Mouse (Mus musculus): Measurements from ENCODE around the gene Dleu7.

The Dleu7 gene

GRCm38 (mm10) chr14:62292488-62293339 is at the start of gene Dleu7, which contains the start of gene Rnaseh2b:
Gene Dleu7 (minus strand): TSS chr14:62293047.
Gene Rnaseh2b (plus strand): TSS chr14:62292589.
- no peak for DNase-seq (ENCODE audit: low spot score)

GRCm38 (mm10) chr14:62341887-62342642 is 49.2 kb upstream of the Dleu7 start:
- no peak for DNase-seq (ENCODE audit: low spot score)

GRCm38 (mm10) chr14:62339196-62339595 is 46.3 kb upstream of the Dleu7 start:
- no peak for DNase-seq (ENCODE audit: low spot score)

DNA sequence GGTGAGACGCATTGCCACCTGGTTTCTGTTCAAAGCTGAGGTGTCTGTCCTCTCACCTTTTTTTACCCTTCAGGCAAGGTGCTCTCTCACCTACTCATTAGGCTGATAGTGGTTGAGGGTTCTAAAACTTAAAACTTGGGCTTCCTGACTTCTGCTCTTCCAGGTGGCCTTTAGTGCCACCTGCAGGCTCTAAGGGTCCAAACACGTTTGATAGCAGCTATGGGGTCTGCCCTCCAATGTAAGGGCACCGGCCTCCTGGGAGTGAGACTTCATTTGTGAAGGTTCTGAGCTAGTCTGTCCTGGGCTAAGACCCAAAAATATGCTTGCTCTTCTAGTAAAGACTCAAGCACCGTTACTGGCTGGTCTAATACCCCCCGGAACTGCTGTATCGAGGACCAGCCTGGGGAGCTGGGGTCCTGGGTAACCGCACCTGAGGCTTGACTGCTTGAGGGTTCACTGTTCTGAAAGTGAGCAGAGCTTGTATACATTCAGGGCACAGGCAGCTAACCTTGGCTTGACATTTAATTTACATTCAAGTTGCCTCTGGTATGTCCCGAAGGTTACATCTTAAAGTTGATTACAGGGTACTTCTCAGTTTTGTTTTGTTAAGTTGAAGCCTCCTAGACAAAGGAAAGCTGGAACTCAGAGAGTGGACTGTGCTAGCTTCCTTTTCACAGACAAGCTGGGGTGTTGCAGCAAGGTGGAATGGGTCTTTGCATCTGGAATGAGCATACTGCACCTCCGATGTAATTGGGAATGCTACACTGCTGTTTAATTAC is 41.3 kb upstream of the Dleu7 start:
- no peak for DNase-seq (ENCODE audit: low spot score)

- DNase-seq (ENCODE audit: low spot score): peak; percentile 87
Observed at GRCm38 (mm10) chr14:62331866-62332619, 39.2 kb upstream of the Dleu7 start.

DNA sequence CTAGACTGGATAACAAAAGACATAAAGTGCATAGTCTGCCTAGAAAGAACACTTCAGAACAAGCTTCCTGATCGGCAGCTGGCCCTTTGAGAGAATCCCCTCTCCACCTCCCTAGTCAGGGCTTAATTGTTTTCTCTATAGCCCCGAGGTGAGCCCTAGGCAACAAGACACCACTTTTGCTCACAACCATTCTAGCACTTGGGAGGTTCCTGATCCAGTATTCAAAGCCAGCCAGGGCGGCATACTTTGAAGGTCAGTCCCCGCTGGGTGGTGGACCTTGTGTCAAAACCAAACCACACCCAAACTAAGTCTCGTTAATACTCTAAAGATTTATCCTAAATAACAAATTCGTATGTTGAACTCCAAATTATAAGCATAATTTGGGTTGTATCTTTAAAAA is 38.6 kb upstream of the Dleu7 start:
- DNase-seq (ENCODE audit: low spot score): no peak

DNA sequence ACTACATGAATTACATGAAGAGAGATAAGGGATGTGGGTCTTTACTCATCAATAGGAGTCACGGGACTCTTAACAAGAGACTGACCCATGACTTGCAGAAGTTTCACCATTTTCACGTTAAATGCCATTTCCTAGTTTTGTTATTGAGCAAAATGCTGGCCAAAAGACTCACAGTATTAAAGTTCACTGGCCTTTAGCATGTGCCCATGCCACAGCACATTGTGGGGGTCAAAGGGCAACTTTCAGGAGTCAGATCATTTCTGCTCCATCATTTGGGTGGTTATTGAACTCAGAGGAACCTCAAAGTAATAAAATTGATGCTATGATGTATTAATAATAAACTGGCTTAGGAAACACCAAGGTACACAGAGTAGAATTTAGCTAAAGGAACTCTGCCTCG is 36.8 kb upstream of the Dleu7 start:
- no peak for DNase-seq (ENCODE audit: low spot score)

DNA sequence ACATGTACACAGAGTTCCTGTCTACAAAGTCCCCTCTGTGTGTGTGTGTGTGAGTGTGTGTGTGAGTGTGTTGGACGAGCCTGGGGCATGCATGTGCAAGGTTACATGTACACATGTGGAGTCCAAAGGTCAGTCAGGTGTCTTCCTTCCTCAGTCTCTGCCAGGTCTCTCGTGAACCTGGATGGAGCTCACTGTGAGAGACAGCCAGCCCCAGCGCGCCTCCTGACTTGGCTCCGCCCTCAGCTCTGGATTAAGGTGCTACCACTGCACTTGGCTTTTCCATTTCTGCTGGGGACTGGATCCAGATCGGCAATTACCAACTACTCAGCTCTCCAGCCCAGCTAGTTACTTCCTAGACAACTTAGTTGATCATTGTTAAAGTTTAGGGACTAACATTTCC is 35.8 kb upstream of the Dleu7 start:
- no peak for DNase-seq (ENCODE audit: low spot score)

- no peak for DNase-seq (ENCODE audit: low spot score)
Observed at GRCm38 (mm10) chr14:62327171-62327570, 34.3 kb upstream of the Dleu7 start.

DNA sequence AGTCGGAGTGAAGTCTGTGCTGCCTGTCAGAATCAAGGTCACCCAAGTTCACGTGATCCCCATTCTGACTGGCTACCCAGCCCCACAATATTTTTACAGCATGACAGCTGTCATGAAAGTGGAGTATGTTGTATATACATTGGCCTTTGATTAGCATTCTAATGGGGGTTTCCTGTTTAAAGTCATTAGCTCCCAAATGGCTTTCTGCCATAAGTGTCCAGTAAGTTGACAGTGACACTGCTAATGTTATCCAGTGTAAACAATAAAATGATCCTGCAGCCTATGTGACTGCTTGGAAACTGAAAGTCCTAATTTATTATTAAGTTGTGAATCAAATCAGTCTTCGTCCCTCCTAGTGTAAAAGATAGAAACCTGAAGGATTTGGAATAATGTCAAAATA is 33.2 kb upstream of the Dleu7 start:
- DNase-seq (ENCODE audit: low spot score): no peak

- DNase-seq (ENCODE audit: low spot score): no peak
Observed at GRCm38 (mm10) chr14:62324943-62325342, 32.1 kb upstream of the Dleu7 start.

- no peak for DNase-seq (ENCODE audit: low spot score)
Observed at GRCm38 (mm10) chr14:62323457-62323856, 30.6 kb upstream of the Dleu7 start.

GRCm38 (mm10) chr14:62322581-62323344 is 29.9 kb upstream of the Dleu7 start:
- no peak for DNase-seq (ENCODE audit: low spot score)

DNA sequence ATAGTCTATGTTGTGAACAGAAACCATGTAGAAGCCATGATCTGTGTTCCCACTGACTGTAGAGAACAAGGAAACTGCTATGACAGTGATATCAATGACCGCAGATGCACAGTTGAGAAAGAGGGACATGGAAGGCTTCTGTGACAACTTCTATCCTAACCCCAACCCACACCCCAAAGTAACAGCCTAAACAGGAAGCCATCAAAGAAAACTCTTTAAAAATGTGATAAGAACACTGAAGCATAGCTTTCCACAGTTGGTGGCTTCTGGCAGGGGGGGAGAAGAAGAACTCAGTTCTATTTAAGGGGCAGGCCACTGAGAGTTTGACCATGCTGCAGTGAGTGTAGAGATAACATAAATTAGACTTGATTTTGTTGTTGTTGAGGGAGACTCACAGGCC is 18.8 kb upstream of the Dleu7 start:
- no peak for DNase-seq (ENCODE audit: low spot score)

- no peak for DNase-seq (ENCODE audit: low spot score)
Observed at GRCm38 (mm10) chr14:62309026-62309425, 16.2 kb upstream of the Dleu7 start.

- DNase-seq (ENCODE audit: low spot score): no peak
Observed at GRCm38 (mm10) chr14:62307555-62307954, 14.7 kb upstream of the Dleu7 start.

- no peak for DNase-seq (ENCODE audit: low spot score)
Observed at GRCm38 (mm10) chr14:62300031-62300430, 7.2 kb upstream of the Dleu7 start.

- no peak for DNase-seq (ENCODE audit: low spot score)
Observed at GRCm38 (mm10) chr14:62298808-62299207, 6.0 kb upstream of the Dleu7 start.

DNA sequence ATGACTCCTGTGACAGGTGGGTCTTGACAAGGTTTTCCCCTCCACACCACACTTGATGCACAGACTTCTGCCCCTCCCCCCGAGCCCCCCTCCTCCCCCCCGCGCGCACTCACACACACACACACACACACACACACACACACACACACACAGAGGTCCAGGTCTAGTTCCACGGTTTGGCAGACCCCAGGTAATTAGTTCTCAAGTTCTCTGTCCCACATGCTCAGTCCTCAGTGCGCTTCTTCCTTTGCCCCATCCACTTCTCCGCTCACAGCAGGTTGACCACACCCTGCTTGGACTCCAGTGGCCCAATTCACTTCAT is 720 bp downstream of the Dleu7 start:
- no peak for DNase-seq (ENCODE audit: low spot score)

DNA sequence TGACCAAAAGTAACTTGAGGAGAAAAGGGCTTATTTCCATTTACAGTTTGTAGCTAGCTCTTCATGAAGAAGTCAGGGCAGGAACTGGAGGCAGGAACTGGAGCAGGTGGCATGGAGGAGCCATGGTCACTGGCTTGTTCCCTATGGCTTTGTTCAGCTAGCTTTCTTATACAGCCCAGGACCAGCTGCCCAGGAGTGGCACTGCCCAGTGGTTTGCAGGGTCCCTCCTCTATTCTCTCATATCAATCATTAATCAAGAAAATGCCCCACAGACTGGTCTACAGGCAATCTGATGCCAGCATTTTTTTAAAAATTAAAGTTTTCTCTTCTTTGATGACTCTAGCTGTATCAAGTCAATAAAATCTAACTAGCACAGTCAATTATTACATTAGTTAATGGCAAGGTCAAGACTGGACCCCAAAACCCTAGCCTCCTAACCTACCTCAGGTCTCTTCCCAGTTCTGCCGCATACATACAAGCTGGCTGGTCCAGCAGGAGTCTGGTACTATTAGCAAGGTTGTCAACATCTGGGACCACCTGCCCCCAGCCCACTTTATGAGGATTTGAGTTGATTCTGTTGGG is 1.4 kb downstream of the Dleu7 start:
- DNase-seq (ENCODE audit: low spot score): no peak

- no peak for DNase-seq (ENCODE audit: low spot score)
Observed at GRCm38 (mm10) chr14:62288731-62289130, 4.1 kb downstream of the Dleu7 start.
